Mouse (Mus musculus) stomach, embryonic 14.5 days (tissue): ENCODE measurements at regions not wholly inside any gene's neighbourhood (a gene's known extent, or its start where the extent isn't known, plus 50 kb on each side); places are given as distances from the start of the nearest gene placed in this dataset.

Source experiments
- ATAC-seq: fragments of 200-750 bp; cut with Nextera tagmentation; 2 replicates; pipeline ENCODE4 v1.8.0; 2017; ENCODE audit warnings: low read depth, moderate TSS enrichment; ENCODE audit not compliant: insufficient number of reproducible peaks, insufficient read depth, low FRiP score
- H3K27ac ChIP-seq: fragments of 300-500 bp; sonication (generic); 2 replicates; pipeline ENCODE4 v1.5.1; 2014; ENCODE audit warnings: mild to moderate bottlenecking, low read length, moderate library complexity, mixed read lengths
- H3K27me3 ChIP-seq: fragments of 300-500 bp; sonication (generic); 2 replicates; pipeline ENCODE4 v1.6.1; 2014; ENCODE audit warnings: low read length, control low read depth, mixed read lengths; ENCODE audit not compliant: control insufficient read depth, insufficient read depth
- H3K36me3 ChIP-seq: fragments of 300-500 bp; sonication (generic); 2 replicates; pipeline ENCODE4 v1.6.1; 2014; ENCODE audit warnings: mild to moderate bottlenecking, control low read depth, low read length, moderate library complexity, mixed read lengths; ENCODE audit not compliant: control insufficient read depth, insufficient read depth
- H3K4me1 ChIP-seq: fragments of 300-500 bp; sonication (generic); 2 replicates; pipeline ENCODE4 v1.6.1; 2014; ENCODE audit warnings: low read length, control low read depth, mixed read lengths; ENCODE audit not compliant: control insufficient read depth, insufficient read depth
- H3K4me2 ChIP-seq: fragments of 300-500 bp; sonication (generic); replicated peaks from 2 replicates; pipeline ENCODE4 v1.6.1; 2014; ENCODE audit warnings: low read depth, low read length, control low read depth
- H3K4me3 ChIP-seq: fragments of 300-500 bp; sonication (generic); 2 replicates; pipeline ENCODE4 v1.5.1; 2014; ENCODE audit warnings: low read depth, low read length, control low read depth
- H3K9ac ChIP-seq: fragments of 300-500 bp; sonication (generic); replicated peaks from 2 replicates; pipeline ENCODE4 v1.6.1; 2014; ENCODE audit warnings: low read depth, mild to moderate bottlenecking, control low read depth, low read length, moderate library complexity, mixed read lengths
- H3K9me3 ChIP-seq: fragments of 300-500 bp; sonication (generic); 2 replicates; pipeline ENCODE4 v1.6.1; 2016; ENCODE audit warnings: low read depth, low read length, control low read depth; ENCODE audit not compliant: control insufficient read depth
- WGBS: fragments of 180-500 bp; shearing (Covaris S2); extraction: QIAGEN DNeasy Blood & Tissue Kit; methylation state at CpG from one replicate; pipeline ENCODE4 v1.1.7; 2014; 5-methylcytosine and 5-hydroxymethylcytosine counted together

GRCm38 (mm10) chr9:61664000-61664622, 250.2 kb downstream of the Rplp1 start:
- ATAC-seq = no peak
- WGBS = 86% methylated on average over 10 of the region's 10 CpGs
- H3K4me3 ChIP-seq = no peak overlapping the region
- H3K27ac ChIP-seq = no peak overlapping the region
- no peaks in the 10 kb centered on the region for H3K9me3 ChIP-seq
- no peaks in the 10 kb centered on the region for H3K27me3 ChIP-seq
- no peak overlapping the region for H3K9ac ChIP-seq
- no peaks in the 10 kb centered on the region for H3K4me1 ChIP-seq
- no peak overlapping the region for H3K4me2 ChIP-seq
- H3K36me3 ChIP-seq = no peaks in the 10 kb centered on the region

- Histone ChIP-seq H3K9ac (no peak overlapping the region), H3K4me3 (no peak overlapping the region)
- 59% methylated on average over 12 of the region's 12 CpGs for WGBS
Measured at GRCm38 (mm10) chr9:61662055-61663028, 252.0 kb downstream of the Rplp1 start.

GRCm38 (mm10) chr9:61660191-61660590, 254.2 kb downstream of the Rplp1 start:
- H3K4me2 ChIP-seq = no peak overlapping the region
- no peaks in the 10 kb centered on the region for H3K27me3 ChIP-seq
- ATAC-seq = no peak
- H3K4me3 ChIP-seq = no peak overlapping the region
- H3K9ac ChIP-seq = no peak overlapping the region
- 0 out of 2 replicates have a peak, but pooled peaks cover 4% of the 10 kb centered on the region for H3K4me1 ChIP-seq
- H3K36me3 ChIP-seq = no peaks in the 10 kb centered on the region
- WGBS = 74% methylated on average over 3 of the region's 3 CpGs
- no peak overlapping the region for H3K27ac ChIP-seq
- no peaks in the 10 kb centered on the region for H3K9me3 ChIP-seq

More at GRCm38 (mm10) chr9:61662055-61663028, 252.0 kb downstream of the Rplp1 start:
- H3K27ac ChIP-seq = no peak overlapping the region
- H3K9me3 ChIP-seq = no peaks in the 10 kb centered on the region
- no peaks in the 10 kb centered on the region for H3K4me1 ChIP-seq
- H3K36me3 ChIP-seq = no peaks in the 10 kb centered on the region
- ATAC-seq = no peak
- no peaks in the 10 kb centered on the region for H3K27me3 ChIP-seq
- H3K4me2 ChIP-seq = no peak overlapping the region

- H3K4me1 ChIP-seq = 0 out of 2 replicates have a peak, but pooled peaks cover 4% of the 10 kb centered on the region
- WGBS = 84% methylated on average over 8 of the region's 8 CpGs
- no peak overlapping the region for H3K9ac ChIP-seq
- no peaks in the 10 kb centered on the region for H3K27me3 ChIP-seq
- no peak overlapping the region for H3K4me2 ChIP-seq
- ATAC-seq = no peak
- no peaks in the 10 kb centered on the region for H3K36me3 ChIP-seq
- H3K9me3 ChIP-seq = no peaks in the 10 kb centered on the region
- no peak overlapping the region for H3K4me3 ChIP-seq
- no peak overlapping the region for H3K27ac ChIP-seq
Measured at GRCm38 (mm10) chr9:61657996-61658395, 256.3 kb downstream of the Rplp1 start.

DNA sequence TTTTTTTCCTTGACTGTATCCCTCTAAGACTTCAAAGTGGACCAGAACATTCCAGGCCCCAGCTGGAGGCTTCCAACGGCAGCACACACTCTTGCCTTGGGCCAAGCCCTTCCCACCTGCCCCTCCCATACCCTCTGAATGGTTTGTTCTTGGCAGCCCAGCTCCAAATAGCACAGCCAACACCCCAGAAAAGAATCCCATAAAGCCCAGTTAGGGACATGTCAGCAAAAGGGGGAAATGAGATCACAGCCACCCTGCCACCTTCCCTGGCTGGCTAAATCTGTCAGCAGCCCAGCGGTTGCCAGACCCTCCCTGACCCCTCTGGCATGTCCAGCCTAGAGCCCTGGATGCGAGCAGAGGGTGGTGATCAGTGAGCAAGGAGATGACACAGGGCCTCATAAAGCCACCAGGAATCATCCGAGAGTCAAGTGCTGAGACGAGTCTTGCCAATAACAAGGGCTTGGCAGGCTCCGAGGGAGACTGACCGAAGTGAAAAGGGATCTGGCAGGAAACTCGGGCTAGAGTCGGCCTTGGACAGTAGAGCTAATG, 258.8 kb downstream of the Rplp1 start:
- Histone ChIP-seq H3K27me3 (no peaks in the 10 kb centered on the region), H3K27ac (no peak overlapping the region), H3K9ac (no peak overlapping the region), H3K4me1 (0 out of 2 replicates have a peak, but pooled peaks cover 4% of the 10 kb centered on the region), H3K4me2 (no peak overlapping the region), H3K9me3 (no peaks in the 10 kb centered on the region), H3K36me3 (no peaks in the 10 kb centered on the region), H3K4me3 (no peak overlapping the region)
- no peak for ATAC-seq
- 64% methylated on average over 9 of the region's 9 CpGs for WGBS

DNA sequence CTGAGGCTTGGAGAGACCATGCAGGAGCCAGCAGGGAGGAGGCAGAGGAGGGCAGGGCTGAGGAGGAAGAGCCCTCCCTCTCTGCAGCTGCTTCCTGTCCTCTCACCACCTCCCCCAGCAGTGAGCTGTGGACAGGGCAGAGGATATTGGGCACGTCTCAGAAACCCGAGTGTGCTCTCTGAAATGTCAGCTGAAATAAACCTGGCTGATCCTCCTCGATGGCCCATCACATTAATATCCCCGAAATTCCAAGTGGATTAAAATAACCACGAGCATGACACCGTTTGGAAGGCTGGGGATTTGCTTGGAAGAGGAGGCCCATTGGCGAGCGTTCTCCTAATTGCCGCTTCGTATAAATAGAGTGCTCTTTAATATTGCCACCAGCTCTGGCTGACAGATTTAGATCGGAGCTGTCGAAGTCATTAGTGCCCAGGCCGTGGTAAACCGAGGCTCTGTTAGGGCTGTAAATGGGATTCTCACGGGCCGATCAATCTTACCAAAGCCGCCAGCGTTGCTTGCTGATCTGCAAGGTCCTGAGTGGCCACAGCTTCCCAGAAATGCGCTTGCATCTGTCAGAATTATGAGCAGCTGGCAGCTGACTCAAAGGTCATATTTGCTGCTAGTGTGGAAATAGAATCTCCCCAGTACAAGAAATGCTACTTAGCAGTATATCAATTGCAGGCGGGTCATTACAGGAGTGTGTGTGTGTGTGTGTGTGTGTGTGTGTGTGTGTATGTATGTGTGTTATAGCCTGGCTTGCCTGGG, 268.5 kb downstream of the Rplp1 start:
- no peak overlapping the region for H3K4me3 ChIP-seq
- H3K4me2 ChIP-seq = peak overlapping the region; percentile 22
- WGBS = 27% methylated on average over 20 of the region's 20 CpGs
- peaks cover 6% of the 10 kb centered on the region; the same call in 1 of the 2 replicates for H3K4me1 ChIP-seq
- no peak overlapping the region; the same call in 1 of the 2 replicates for H3K27ac ChIP-seq
- no peaks in the 10 kb centered on the region for H3K36me3 ChIP-seq
- ATAC-seq = no peak
- no peak overlapping the region for H3K9ac ChIP-seq
- H3K9me3 ChIP-seq = no peaks in the 10 kb centered on the region
- H3K27me3 ChIP-seq = no peaks in the 10 kb centered on the region

DNA sequence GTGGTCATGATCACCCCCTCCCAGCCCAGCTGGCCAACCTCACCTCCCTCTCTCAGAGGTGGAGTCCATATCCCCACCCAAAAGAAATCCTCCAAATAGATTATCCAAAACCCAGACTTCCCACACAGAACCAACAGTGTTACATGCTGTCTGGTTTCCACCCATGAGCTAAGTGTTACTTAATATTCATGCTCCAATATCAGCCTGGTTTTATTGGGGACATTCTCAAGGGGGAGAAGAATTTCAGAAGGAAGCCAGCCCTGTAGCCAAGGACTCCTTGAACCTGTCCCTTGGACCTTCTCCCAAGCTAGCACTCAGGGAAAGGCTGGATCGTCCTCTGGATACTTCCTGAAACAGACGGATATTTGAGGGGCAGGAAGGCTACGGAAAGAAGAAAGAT, 268.6 kb downstream of the Tle3 start:
- H3K4me1 ChIP-seq = no peaks in the 10 kb centered on the region; the same call in 1 of the 2 replicates
- no peak for ATAC-seq
- no peaks in the 10 kb centered on the region for H3K27me3 ChIP-seq
- no peak overlapping the region for H3K27ac ChIP-seq
- H3K9ac ChIP-seq = no peak overlapping the region
- no peak overlapping the region for H3K4me2 ChIP-seq
- H3K4me3 ChIP-seq = no peak overlapping the region
- 89% methylated on average over 3 of the region's 3 CpGs for WGBS
- no peaks in the 10 kb centered on the region for H3K9me3 ChIP-seq
- no peaks in the 10 kb centered on the region for H3K36me3 ChIP-seq

- no peaks in the 10 kb centered on the region for H3K9me3 ChIP-seq
- no peaks in the 10 kb centered on the region for H3K27me3 ChIP-seq
- no peak overlapping the region for H3K9ac ChIP-seq
- WGBS = 87% methylated on average over 11 of the region's 11 CpGs
- no peak overlapping the region for H3K4me2 ChIP-seq
- no peak overlapping the region for H3K4me3 ChIP-seq
- H3K4me1 ChIP-seq = no peaks in the 10 kb centered on the region
- H3K36me3 ChIP-seq = no peaks in the 10 kb centered on the region
- H3K27ac ChIP-seq = no peak overlapping the region
- no peak for ATAC-seq
Measured at GRCm38 (mm10) chr9:61638908-61639307, 266.7 kb downstream of the Tle3 start.
